Mouse (Mus musculus) C2C12 (cell line): ENCODE results near the gene Kctd21. TPM values are rescaled to one million over a fixed set of nuclear protein-coding genes. Genes with fewer than 3 reads are reported as not detected.

ENCODE experiments used
- H3K27me3 ChIP-seq: one replicate; pipeline ENCODE4 v1.6.1; 2011; ENCODE audit not compliant: control insufficient read depth, insufficient read depth, insufficient read length
- H3K36me3 ChIP-seq: one replicate; pipeline ENCODE4 v1.6.1; 2011; ENCODE audit not compliant: control insufficient read depth, insufficient read depth
- H3K4me3 ChIP-seq: one replicate; pipeline ENCODE4 v1.5.1; 2011; ENCODE audit warnings: mild to moderate bottlenecking, control low read depth; ENCODE audit not compliant: poor library complexity, insufficient read depth, severe bottlenecking
- H3K79me2 ChIP-seq: one replicate; pipeline ENCODE4 v1.6.1; 2011; ENCODE audit not compliant: control insufficient read depth, insufficient read depth
- H3K79me3 ChIP-seq: one replicate; pipeline ENCODE4 v1.6.1; 2011; ENCODE audit warnings: low read depth, control low read depth
- H3ac ChIP-seq: one replicate; pipeline ENCODE3; 2011; ENCODE audit warnings: low read depth; ENCODE audit not compliant: control insufficient read depth, insufficient read length
- CEBPB ChIP-seq: IDR thresholded peaks from one replicate; pipeline ENCODE4 v1.6.1; 2011; ENCODE audit warnings: low read depth, mild to moderate bottlenecking, control low read depth, moderate library complexity
- CTCF ChIP-seq: IDR thresholded peaks from one replicate; pipeline ENCODE4 v1.5.1; 2011; ENCODE audit not compliant: control insufficient read depth, insufficient read depth, insufficient read length
- FOSL1 ChIP-seq: IDR thresholded peaks from one replicate; pipeline ENCODE4 v1.8.0; 2011; ENCODE audit warnings: mild to moderate bottlenecking, low read length; ENCODE audit not compliant: poor library complexity, insufficient read depth, severe bottlenecking
- MAX ChIP-seq: IDR thresholded peaks from one replicate; pipeline ENCODE4 v1.6.1; 2011; ENCODE audit warnings: mild to moderate bottlenecking, control low read depth
- MYOD1 ChIP-seq: IDR thresholded peaks from one replicate; pipeline ENCODE4 v1.6.1; 2011; ENCODE audit warnings: low read depth; ENCODE audit not compliant: control insufficient read depth, insufficient read length
- MYOG ChIP-seq: IDR thresholded peaks from one replicate; pipeline ENCODE4 v1.6.1; 2011; ENCODE audit not compliant: control insufficient read depth, insufficient read length; ENCODE audit errors: extremely low read depth
- USF1 ChIP-seq: IDR thresholded peaks from one replicate; pipeline ENCODE4 v1.6.1; 2011; ENCODE audit warnings: low read depth, mild to moderate bottlenecking, control low read depth, moderate library complexity
- polyA plus RNA-seq: library from polyadenylated mRNA; unstranded; fragments of >200 nt; fragmentation: generic; extraction: Trizol; gene quantifications from one replicate; pipeline ENCODE4 v1.2.1, GENCODE M21; 2012; ENCODE audit warnings: missing spikeins

Gene Kctd21
- polyA plus RNA-seq, 1 experiment, result 0.77 TPM

- H3K4me3 ChIP-seq, result no peak overlapping the region
- TF ChIP-seq CEBPB (no peak), CTCF (no peak), MYOD1 (no peak), MAX (no peak), FOSL1 (no peak), USF1 (no peak), MYOG (no peak)
Observed at GRCm38 (mm10) chr7:97357840-97358239, 25.7 kb downstream of the Kctd21 start.

GRCm38 (mm10) chr7:97358347-97358746 is 26.2 kb downstream of the Kctd21 start:
- Histone ChIP-seq H3K36me3 (no peaks in the 10 kb centered on the region), H3K79me3 (no peaks in the 10 kb centered on the region), H3K79me2 (no peaks in the 10 kb centered on the region), H3K27me3 (no peaks in the 10 kb centered on the region), H3K4me3 (no peak overlapping the region), H3ac (no peak overlapping the region)
- no peak for TF ChIP-seq FOSL1
- TF ChIP-seq MYOD1, result no peak
- no peak for TF ChIP-seq CEBPB
- TF ChIP-seq CTCF, result no peak
- TF ChIP-seq USF1, result no peak
- no peak for TF ChIP-seq MAX
- TF ChIP-seq MYOG, result no peak

More at GRCm38 (mm10) chr7:97357840-97358239, 25.7 kb downstream of the Kctd21 start:
- no peaks in the 10 kb centered on the region for H3K27me3 ChIP-seq
- H3ac ChIP-seq, result no peak overlapping the region
- H3K79me2 ChIP-seq, result no peaks in the 10 kb centered on the region
- H3K36me3 ChIP-seq, result no peaks in the 10 kb centered on the region
- no peaks in the 10 kb centered on the region for H3K79me3 ChIP-seq

GRCm38 (mm10) chr7:97360166-97360565 is 28.0 kb downstream of the Kctd21 start:
- no peak overlapping the region for H3ac ChIP-seq
- TF ChIP-seq CTCF (no peak), USF1 (no peak), CEBPB (no peak), MYOG (no peak)
- H3K36me3 ChIP-seq, result no peaks in the 10 kb centered on the region

GRCm38 (mm10) chr7:97360955-97361354 is 28.8 kb downstream of the Kctd21 start:
- no peak overlapping the region for H3ac ChIP-seq
- H3K79me2 ChIP-seq, result no peaks in the 10 kb centered on the region
- TF ChIP-seq CEBPB (no peak), MYOD1 (no peak)

More at GRCm38 (mm10) chr7:97360166-97360565, 28.0 kb downstream of the Kctd21 start:
- H3K79me2 ChIP-seq, result no peaks in the 10 kb centered on the region
- no peak overlapping the region for H3K4me3 ChIP-seq
- no peaks in the 10 kb centered on the region for H3K27me3 ChIP-seq
- no peaks in the 10 kb centered on the region for H3K79me3 ChIP-seq

GRCm38 (mm10) chr7:97361467-97361866 is 29.3 kb downstream of the Kctd21 start:
- Histone ChIP-seq H3K36me3 (no peaks in the 10 kb centered on the region), H3K79me3 (no peaks in the 10 kb centered on the region), H3K27me3 (no peaks in the 10 kb centered on the region), H3ac (no peak overlapping the region), H3K79me2 (no peaks in the 10 kb centered on the region), H3K4me3 (no peak overlapping the region)
- TF ChIP-seq USF1 (no peak), CTCF (peak; percentile 2)

More at GRCm38 (mm10) chr7:97360955-97361354, 28.8 kb downstream of the Kctd21 start:
- Histone ChIP-seq H3K4me3 (no peak overlapping the region), H3K79me3 (no peaks in the 10 kb centered on the region), H3K36me3 (no peaks in the 10 kb centered on the region), H3K27me3 (no peaks in the 10 kb centered on the region)

- Histone ChIP-seq H3K27me3 (no peaks in the 10 kb centered on the region), H3K4me3 (no peak overlapping the region), H3K36me3 (no peaks in the 10 kb centered on the region), H3K79me2 (no peaks in the 10 kb centered on the region), H3ac (no peak overlapping the region), H3K79me3 (no peaks in the 10 kb centered on the region)
- no peak for TF ChIP-seq CTCF
- no peak for TF ChIP-seq USF1
- no peak for TF ChIP-seq FOSL1
- TF ChIP-seq MYOG, result no peak
- no peak for TF ChIP-seq CEBPB
- no peak for TF ChIP-seq MAX
- no peak for TF ChIP-seq MYOD1
Observed at GRCm38 (mm10) chr7:97365887-97366286, 33.8 kb downstream of the Kctd21 start.
